Mouse (Mus musculus) stomach, embryonic 15.5 days (tissue): ENCODE data around the gene Sfrp5. TPM values are rescaled to one million over a fixed set of nuclear protein-coding genes. Genes with fewer than 3 reads are reported as not detected.
A peak's percentile ranks its signal among the peaks of the same experiment; 100 is the strongest.

Experiments
- ATAC-seq: fragments of 200-750 bp; cut with Nextera tagmentation; 2 replicates; pipeline ENCODE4 v1.8.0; 2017; ENCODE audit warnings: low read depth, moderate number of reproducible peaks, moderate TSS enrichment; ENCODE audit not compliant: insufficient read depth, low FRiP score
- H3K27ac ChIP-seq: fragments of 300-500 bp; sonication (generic); 2 replicates; pipeline ENCODE4 v1.5.1; 2015; ENCODE audit warnings: mild to moderate bottlenecking, inconsistent platforms
- H3K27me3 ChIP-seq: fragments of 300-500 bp; sonication (generic); replicated peaks from 2 replicates; pipeline ENCODE4 v1.6.1; 2015; ENCODE audit warnings: inconsistent platforms
- H3K36me3 ChIP-seq: fragments of 300-500 bp; sonication (generic); 2 replicates; pipeline ENCODE4 v1.6.1; 2015; ENCODE audit warnings: inconsistent platforms
- H3K4me1 ChIP-seq: fragments of 300-500 bp; sonication (generic); 2 replicates; pipeline ENCODE4 v1.6.1; 2015; ENCODE audit warnings: inconsistent platforms
- H3K4me2 ChIP-seq: fragments of 300-500 bp; sonication (generic); 2 replicates; pipeline ENCODE4 v1.6.1; 2015; ENCODE audit warnings: mild to moderate bottlenecking, inconsistent platforms
- H3K4me3 ChIP-seq: fragments of 300-500 bp; sonication (generic); replicated peaks from 2 replicates; pipeline ENCODE4 v1.5.1; 2015; ENCODE audit warnings: inconsistent platforms
- H3K9ac ChIP-seq: fragments of 300-500 bp; sonication (generic); 2 replicates; pipeline ENCODE4 v1.6.1; 2015; ENCODE audit warnings: inconsistent platforms
- H3K9me3 ChIP-seq: fragments of 300-500 bp; sonication (generic); 2 replicates; pipeline ENCODE4 v1.6.1; 2016; ENCODE audit warnings: inconsistent platforms
- WGBS: fragments of 180-500 bp; shearing (Covaris S2); methylation state at CpG from one replicate; pipeline ENCODE4 v1.1.7; 2015; 5-methylcytosine and 5-hydroxymethylcytosine counted together
- polyA plus RNA-seq: library from polyadenylated mRNA; unstranded; fragments of >200 nt; fragmentation: Nextera tagmentation; extraction: Ambion mirVana; gene quantifications from 2 replicates; pipeline ENCODE4 v1.2.1, GENCODE M21; 2015

Sfrp5 gene
- polyA plus RNA-seq, 1 experiment from 2014 or later, result 16.0 TPM

DNA sequence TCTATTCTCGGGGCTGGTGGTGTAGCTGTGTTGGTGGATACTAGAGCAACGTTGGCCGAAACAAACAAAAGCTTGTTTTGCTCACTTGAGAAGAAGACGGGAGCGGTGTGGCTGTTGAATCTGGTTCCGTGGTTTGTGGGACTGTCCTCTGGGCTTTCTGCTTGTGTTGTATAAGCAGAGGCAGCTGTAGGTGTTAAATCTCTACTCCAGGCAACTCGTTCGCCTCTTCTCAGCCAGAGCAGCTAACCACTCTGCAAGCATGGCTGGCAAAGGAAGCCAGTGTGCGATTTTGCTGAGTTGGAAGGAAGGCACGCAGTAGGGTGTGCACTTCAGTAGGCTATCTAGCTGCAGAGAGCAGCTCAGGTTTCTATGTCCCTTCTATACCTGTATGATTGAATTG is 24.4 kb upstream of the Sfrp5 start:
- Histone ChIP-seq H3K27ac (no peak overlapping the region), H3K4me3 (no peak overlapping the region), H3K9me3 (no peaks in the 10 kb centered on the region), H3K4me1 (no peaks in the 10 kb centered on the region), H3K36me3 (no peaks in the 10 kb centered on the region), H3K9ac (no peak overlapping the region), H3K27me3 (no peaks in the 10 kb centered on the region), H3K4me2 (no peak overlapping the region)
- ATAC-seq, result no peak
- WGBS, result 76% methylated on average over 10 of the region's 10 CpGs

DNA sequence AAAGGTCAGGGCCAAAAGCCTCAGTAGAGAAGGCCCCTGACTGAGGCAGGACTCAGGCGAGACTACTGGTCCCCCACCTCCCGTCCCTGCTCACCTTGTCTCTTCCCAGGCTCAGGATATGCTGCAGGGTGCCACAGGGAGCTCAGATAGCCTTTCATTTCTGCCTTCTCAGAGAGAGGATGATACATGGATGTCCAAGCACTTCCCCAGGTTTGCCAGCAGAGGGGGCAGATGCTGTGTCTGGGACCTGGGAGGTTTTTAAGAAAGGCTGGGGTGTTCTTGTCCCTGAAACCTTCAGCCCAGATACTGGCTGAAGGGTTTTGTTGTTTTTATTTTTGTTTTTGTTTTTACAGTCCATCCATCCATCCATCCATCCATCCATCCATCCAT is 15.3 kb upstream of the Sfrp5 start:
- Histone ChIP-seq H3K4me2 (no peak overlapping the region), H3K9me3 (no peaks in the 10 kb centered on the region), H3K9ac (no peak overlapping the region), H3K36me3 (no peaks in the 10 kb centered on the region), H3K27me3 (no peaks in the 10 kb centered on the region), H3K27ac (no peak overlapping the region), H3K4me1 (no peaks in the 10 kb centered on the region), H3K4me3 (no peak overlapping the region)
- ATAC-seq, result no peak
- WGBS, result 32% methylated on average over 2 of the region's 2 CpGs

DNA sequence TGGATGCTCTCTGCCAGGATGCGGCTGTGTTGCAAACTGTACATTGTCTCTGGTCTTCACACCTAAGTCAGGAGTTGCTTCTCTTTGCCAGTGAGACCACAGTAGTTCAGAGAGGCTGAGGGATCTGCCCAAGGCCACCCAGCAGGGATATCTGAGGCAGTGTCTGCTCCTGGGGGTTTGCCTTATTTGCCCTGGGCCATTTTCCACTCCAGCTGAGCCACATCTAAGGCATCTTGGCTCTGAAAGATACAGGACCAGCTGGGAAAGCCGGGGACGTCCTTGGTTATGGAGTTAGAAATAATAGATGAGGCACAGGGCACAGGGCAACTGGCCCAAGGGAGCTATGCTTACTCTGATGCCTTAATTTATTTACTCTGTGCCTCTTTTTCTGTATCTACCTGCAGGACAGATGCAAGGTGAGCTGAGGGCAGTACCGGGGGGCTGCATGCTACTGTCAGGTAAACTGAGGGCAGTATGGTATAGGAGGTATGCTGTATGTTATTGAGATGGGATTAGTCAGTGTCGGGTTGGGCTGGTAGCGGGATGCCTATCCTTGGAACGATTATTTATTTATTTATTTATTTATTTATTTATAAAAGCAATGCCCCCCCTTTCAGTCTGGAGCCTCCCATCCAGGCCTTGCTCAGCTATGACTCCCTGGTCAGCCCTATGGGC is 14.8 kb upstream of the Sfrp5 start:
- H3K9me3 ChIP-seq, result no peaks in the 10 kb centered on the region
- H3K36me3 ChIP-seq, result no peaks in the 10 kb centered on the region
- WGBS, result 57% methylated on average over 7 of the region's 7 CpGs
- H3K27me3 ChIP-seq, result no peaks in the 10 kb centered on the region
- ATAC-seq, result no peak
- no peak overlapping the region for H3K27ac ChIP-seq
- no peak overlapping the region for H3K9ac ChIP-seq
- H3K4me3 ChIP-seq, result no peak overlapping the region
- H3K4me2 ChIP-seq, result no peak overlapping the region
- H3K4me1 ChIP-seq, result no peaks in the 10 kb centered on the region

DNA sequence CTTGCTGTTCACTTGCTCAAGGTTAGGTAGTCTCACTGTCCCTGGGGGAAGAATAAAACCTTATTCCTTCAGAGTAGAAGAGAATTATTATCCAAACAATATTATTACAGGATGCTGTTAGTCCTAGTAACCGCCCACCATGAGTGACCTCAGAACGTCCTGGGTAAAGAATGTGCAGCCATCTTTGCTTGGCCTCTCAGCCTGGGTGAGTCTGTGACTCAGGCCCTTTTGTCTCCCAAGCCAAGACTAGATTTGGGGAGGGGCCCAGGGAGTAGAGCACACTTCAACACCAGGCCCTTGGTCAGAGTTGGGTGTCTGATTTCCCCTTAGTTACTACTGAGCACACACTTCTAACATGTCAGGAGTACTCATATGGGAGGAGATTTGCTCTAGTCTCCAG is 12.5 kb upstream of the Sfrp5 start:
- H3K4me3 ChIP-seq, result no peak overlapping the region
- 69% methylated on average over 2 of the region's 2 CpGs for WGBS
- H3K9me3 ChIP-seq, result no peaks in the 10 kb centered on the region
- H3K27ac ChIP-seq, result no peak overlapping the region
- no peak overlapping the region for H3K4me2 ChIP-seq
- no peaks in the 10 kb centered on the region for H3K36me3 ChIP-seq
- H3K9ac ChIP-seq, result no peak overlapping the region
- no peaks in the 10 kb centered on the region for H3K4me1 ChIP-seq
- no peaks in the 10 kb centered on the region for H3K27me3 ChIP-seq
- ATAC-seq, result no peak

DNA sequence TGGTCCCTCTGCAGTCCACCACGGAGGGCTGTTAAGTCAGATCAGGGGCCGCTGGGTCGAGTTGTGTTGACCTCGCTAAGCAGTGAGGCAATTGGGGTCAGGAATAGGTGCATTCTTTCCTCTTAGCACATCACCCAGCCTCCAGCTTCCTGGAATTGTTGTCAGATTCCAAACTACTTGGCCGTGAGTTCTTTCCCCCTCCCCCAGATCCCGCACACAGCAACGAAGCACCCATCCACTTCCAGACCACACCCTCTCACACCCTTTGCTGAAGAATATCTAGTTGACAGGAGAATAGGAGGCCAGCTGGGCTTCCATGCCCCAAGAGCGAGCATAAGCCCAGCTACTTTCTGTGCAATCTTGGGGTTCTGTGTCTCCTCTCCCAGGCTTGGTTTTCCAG is 9.9 kb upstream of the Sfrp5 start:
- Histone ChIP-seq H3K9me3 (no peaks in the 10 kb centered on the region), H3K36me3 (no peaks in the 10 kb centered on the region), H3K27me3 (no peaks in the 10 kb centered on the region), H3K9ac (no peak overlapping the region), H3K4me3 (no peak overlapping the region), H3K27ac (no peak overlapping the region), H3K4me1 (no peaks in the 10 kb centered on the region), H3K4me2 (no peak overlapping the region)
- no peak for ATAC-seq
- 21% methylated on average over 8 of the region's 8 CpGs for WGBS

DNA sequence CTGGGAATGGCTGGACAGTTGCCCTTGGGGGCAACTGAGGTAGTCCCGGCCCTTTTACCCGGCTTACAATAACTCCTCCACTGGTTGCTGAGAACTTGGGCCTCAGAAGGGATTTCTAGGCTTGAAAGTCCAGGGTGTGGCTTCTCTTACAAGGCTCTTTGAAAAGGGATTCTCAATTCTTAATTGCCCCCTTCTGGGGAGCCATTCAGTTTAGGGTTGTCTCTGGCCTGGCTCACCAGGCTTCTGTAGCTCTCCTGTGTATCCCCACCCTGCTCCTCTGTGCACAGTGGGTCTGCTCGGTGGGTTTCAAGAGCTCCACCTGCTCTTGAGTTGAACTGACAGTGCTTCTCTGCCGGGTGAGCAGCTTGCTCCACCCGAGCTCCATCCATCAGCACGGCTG is 7.9 kb upstream of the Sfrp5 start:
- no peaks in the 10 kb centered on the region for H3K27me3 ChIP-seq
- H3K4me2 ChIP-seq, result no peak overlapping the region
- H3K9ac ChIP-seq, result no peak overlapping the region
- no peak overlapping the region for H3K27ac ChIP-seq
- no peak for ATAC-seq
- WGBS, result 59% methylated on average over 6 of the region's 6 CpGs
- no peak overlapping the region for H3K4me3 ChIP-seq
- no peaks in the 10 kb centered on the region for H3K4me1 ChIP-seq
- H3K36me3 ChIP-seq, result no peaks in the 10 kb centered on the region
- no peaks in the 10 kb centered on the region for H3K9me3 ChIP-seq

DNA sequence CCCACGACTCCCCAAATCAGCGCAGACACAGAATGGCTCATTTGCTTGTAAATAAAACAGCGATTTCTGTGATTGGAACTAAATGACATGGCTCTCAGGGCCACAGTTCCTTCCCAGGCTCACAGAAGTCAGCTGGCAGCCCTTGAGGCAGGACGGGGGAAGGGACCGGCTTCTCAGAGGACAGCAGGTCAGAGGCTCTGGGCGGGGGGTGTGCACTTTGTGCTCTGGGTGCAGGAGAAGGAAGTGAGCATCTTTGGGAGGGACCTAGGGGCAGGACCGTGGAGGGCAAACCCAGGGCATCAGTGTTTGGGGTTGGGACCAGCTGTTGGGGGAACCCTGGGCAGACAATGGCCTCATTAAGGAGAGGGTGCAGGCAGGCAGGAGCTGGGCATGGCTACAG is 7.4 kb upstream of the Sfrp5 start:
- ATAC-seq, result no peak

DNA sequence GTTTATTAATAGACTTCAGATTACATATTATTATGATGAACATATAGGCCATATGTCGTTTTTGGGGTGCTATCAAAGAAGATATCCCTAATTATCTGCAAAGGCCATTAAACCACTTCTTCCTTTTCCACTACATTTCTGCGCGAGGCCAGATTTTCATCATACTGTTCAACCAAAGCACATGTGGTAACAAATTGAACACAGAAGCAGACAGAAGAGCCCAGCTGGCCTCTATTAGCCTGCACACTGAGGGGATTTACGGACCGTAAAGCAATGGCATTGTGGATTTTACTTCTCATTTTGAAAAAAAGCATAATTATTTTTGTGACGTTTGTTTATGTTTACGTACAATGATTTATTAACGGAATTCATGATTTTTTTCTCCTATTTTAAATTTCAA is 3.1 kb upstream of the Sfrp5 start:
- Histone ChIP-seq H3K4me1 (peaks cover 13% of the 10 kb centered on the region; the same call in 1 of the 2 replicates), H3K36me3 (no peaks in the 10 kb centered on the region), H3K27me3 (peaks cover 34% of the 10 kb centered on the region), H3K4me3 (no peak overlapping the region), H3K9me3 (no peaks in the 10 kb centered on the region), H3K27ac (no peak overlapping the region), H3K4me2 (no peak overlapping the region), H3K9ac (no peak overlapping the region)
- no peak for ATAC-seq
- WGBS, result 78% methylated on average over 8 of the region's 8 CpGs

More for the DNA sequence above, 7.4 kb upstream of the Sfrp5 start:
- Histone ChIP-seq H3K4me2 (no peak overlapping the region), H3K9ac (no peak overlapping the region), H3K27me3 (no peaks in the 10 kb centered on the region), H3K4me3 (no peak overlapping the region), H3K4me1 (no peaks in the 10 kb centered on the region), H3K36me3 (no peaks in the 10 kb centered on the region), H3K27ac (no peak overlapping the region), H3K9me3 (no peaks in the 10 kb centered on the region)
- WGBS, result 44% methylated on average over 7 of the region's 7 CpGs

DNA sequence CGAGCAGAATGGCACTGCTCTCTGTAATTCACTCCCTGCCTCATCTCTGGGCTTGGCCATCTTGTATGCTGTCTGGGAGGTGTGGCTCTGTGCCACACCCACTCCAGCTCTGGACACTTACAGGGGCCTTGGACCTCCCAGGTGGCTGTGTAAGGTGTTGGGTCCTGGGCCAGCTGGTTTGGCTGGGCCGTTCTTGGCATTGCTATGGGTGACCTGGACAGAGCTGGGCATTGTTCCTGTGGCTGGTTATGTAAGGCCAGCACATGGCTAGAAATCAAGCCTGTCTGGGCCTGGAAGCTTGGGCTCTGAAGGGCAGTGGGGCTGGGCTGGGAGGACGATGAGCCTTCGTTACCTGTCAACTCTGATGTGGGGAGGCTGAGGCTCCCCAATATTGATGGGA is 2.3 kb upstream of the Sfrp5 start:
- Histone ChIP-seq H3K36me3 (no peaks in the 10 kb centered on the region), H3K27ac (no peak overlapping the region), H3K4me1 (peaks cover 13% of the 10 kb centered on the region; the same call in 1 of the 2 replicates), H3K4me2 (no peak overlapping the region), H3K9ac (no peak overlapping the region), H3K9me3 (no peaks in the 10 kb centered on the region), H3K27me3 (peaks cover 43% of the 10 kb centered on the region), H3K4me3 (no peak overlapping the region)
- 73% methylated on average over 4 of the region's 4 CpGs for WGBS
- ATAC-seq, result no peak

DNA sequence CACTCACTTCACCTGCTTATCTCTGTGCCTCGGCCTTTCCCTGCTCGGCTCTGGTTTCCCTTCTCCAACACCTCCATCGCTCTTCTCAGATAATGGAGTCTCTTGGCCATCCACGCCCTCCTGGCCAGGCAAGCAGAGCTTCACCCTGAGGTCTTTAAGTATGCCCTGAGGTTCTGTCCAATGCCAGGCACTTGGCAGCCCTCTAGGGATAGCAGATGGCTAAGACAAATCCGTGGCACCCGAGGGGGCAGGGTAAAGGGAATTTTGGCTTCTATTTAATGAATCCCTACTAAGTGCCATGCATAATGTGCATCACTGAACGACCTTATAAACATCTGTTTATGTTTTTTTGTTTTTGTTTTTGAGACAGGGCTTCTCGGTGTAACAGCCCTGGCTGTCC is 415 bp upstream of the Sfrp5 start:
- Histone ChIP-seq H3K4me2 (peak overlapping the region; percentile 45; the same call in 1 of the 2 replicates), H3K4me3 (peak overlapping the region; percentile 24; the same call in 1 of the 2 replicates), H3K27me3 (peaks cover 52% of the 10 kb centered on the region), H3K9me3 (no peaks in the 10 kb centered on the region), H3K27ac (no peak overlapping the region), H3K9ac (no peak overlapping the region), H3K4me1 (peaks cover 13% of the 10 kb centered on the region; the same call in 1 of the 2 replicates), H3K36me3 (no peaks in the 10 kb centered on the region)
- WGBS, result 36% methylated on average over 8 of the region's 8 CpGs
- no peak for ATAC-seq

DNA sequence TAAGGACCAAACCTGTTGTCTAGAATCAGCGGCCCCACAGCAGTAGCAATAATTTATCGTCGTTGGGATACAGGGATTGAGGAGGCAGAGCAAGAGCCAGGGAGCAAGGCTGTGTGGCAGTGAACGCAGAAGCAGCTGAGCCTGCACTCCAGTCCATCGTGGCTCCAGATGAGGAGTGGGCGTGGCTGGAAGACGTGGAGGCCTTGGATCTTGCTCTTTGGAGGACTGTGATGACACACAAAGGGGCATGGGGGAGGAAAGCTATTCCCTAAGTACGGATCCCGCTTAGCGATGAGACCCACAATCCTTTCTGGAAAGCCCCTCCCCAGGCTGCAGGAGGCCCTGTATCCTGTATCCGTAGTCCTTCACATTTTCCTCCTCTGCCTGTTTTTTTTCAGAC is 4.0 kb downstream of the Sfrp5 start:
- H3K27ac ChIP-seq, result no peak overlapping the region
- no peaks in the 10 kb centered on the region; the same call in 1 of the 2 replicates for H3K36me3 ChIP-seq
- peaks cover 47% of the 10 kb centered on the region for H3K27me3 ChIP-seq
- H3K4me1 ChIP-seq, result peaks cover 18% of the 10 kb centered on the region; the same call in 1 of the 2 replicates
- ATAC-seq, result no peak
- no peak overlapping the region for H3K4me3 ChIP-seq
- H3K9ac ChIP-seq, result no peak overlapping the region
- no peaks in the 10 kb centered on the region for H3K9me3 ChIP-seq
- WGBS, result 36% methylated on average over 11 of the region's 11 CpGs
- no peak overlapping the region for H3K4me2 ChIP-seq

DNA sequence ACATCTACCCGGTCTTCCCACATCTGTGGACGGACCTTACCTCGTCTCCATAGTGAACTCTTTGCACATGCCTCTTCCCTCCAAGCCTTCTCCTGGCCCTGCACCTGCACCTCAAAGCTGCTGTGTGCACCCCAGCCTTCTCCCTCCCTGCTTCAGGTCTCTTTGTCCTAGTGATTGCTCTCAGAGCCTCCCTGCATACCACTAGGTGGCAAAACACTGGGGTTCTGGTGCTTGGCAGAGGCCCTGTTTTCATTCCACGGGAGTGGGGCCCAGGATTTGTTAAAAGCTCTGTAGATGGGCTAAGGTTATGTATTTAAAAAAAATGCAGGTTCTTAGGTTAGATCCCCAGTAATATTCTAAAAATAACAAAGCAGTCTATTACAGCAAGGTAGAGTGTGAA is 5.0 kb downstream of the Sfrp5 start:
- peaks cover 37% of the 10 kb centered on the region for H3K27me3 ChIP-seq
- no peak overlapping the region for H3K4me2 ChIP-seq
- no peak overlapping the region for H3K27ac ChIP-seq
- WGBS, result 70% methylated on average over 4 of the region's 4 CpGs
- H3K9me3 ChIP-seq, result no peaks in the 10 kb centered on the region
- no peak for ATAC-seq
- H3K4me1 ChIP-seq, result peaks cover 15% of the 10 kb centered on the region; the same call in 1 of the 2 replicates
- peaks cover 4% of the 10 kb centered on the region; the same call in 1 of the 2 replicates for H3K36me3 ChIP-seq
- H3K9ac ChIP-seq, result no peak overlapping the region
- no peak overlapping the region for H3K4me3 ChIP-seq

DNA sequence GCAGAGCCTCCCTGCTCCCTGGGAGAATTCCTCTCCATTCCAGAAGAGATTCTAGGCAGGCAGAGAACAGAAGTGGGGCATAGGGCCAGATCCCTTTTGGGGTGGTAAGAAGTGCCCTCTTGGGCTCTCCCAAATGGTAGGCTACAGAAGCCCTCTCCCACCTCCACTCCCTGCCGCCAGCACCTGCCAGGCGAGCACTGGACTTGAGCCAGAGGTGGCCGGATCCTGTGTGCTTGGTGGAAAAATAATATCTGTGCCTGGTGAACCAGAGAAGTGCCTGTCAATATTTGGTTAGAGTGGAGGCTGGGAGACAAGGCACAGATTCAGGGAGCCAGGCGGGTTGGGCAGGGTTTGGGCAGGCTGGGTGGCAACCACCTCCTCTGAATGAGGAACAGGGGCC is 5.7 kb downstream of the Sfrp5 start:
- H3K4me1 ChIP-seq, result peaks cover 8% of the 10 kb centered on the region; the same call in 1 of the 2 replicates
- no peaks in the 10 kb centered on the region for H3K9me3 ChIP-seq
- no peak overlapping the region for H3K9ac ChIP-seq
- WGBS, result 56% methylated on average over 4 of the region's 4 CpGs
- 0 out of 2 replicates have a peak, but pooled peaks have one; percentile 29 for ATAC-seq
- H3K27ac ChIP-seq, result no peak overlapping the region
- H3K4me3 ChIP-seq, result no peak overlapping the region
- peaks cover 9% of the 10 kb centered on the region for H3K36me3 ChIP-seq
- peaks cover 30% of the 10 kb centered on the region for H3K27me3 ChIP-seq
- H3K4me2 ChIP-seq, result no peak overlapping the region
